Mouse (Mus musculus): Measurements from ENCODE around the gene Slc35b3. TPM values are rescaled to one million over a fixed set of nuclear protein-coding genes. Genes with fewer than 3 reads are reported as not detected.

Slc35b3 gene
- total and polyA plus RNA-seq, 3 experiments = 12.4 to 16.2 TPM; not detected in 1

- H3K9ac ChIP-seq (ENCODE audit: control insufficient read depth, low read depth, low read length, poor library complexity, severe bottlenecking) = no peak overlapping the region
- no peaks in the 10 kb centered on the region for H3K9me3 ChIP-seq (replicated peaks; ENCODE audit: insufficient read depth, low read length)
- H3K4me1 ChIP-seq (ENCODE audit: control insufficient read depth in 1 of 2, insufficient read depth in 2 of 2, low read length in 2 of 2) = no peaks in the 10 kb centered on the region
- no peaks in the 10 kb centered on the region for H3K36me3 ChIP-seq (ENCODE audit: control insufficient read depth in 1 of 2, insufficient read depth in 2 of 2, low read length in 2 of 2)
- H3K27me3 ChIP-seq (ENCODE audit: control insufficient read depth in 1 of 2, insufficient read depth in 2 of 2, low read length in 2 of 2) = no peaks in the 10 kb centered on the region
- DNase-seq (ENCODE audit: low read depth, low spot score) = no peak
- no peak overlapping the region for H3K4me3 ChIP-seq (ENCODE audit: control insufficient read depth in 1 of 2, insufficient read depth in 1 of 2, low read depth in 2 of 2, low read length in 2 of 2)
- no peaks in the 10 kb centered on the region for H3K79me2 ChIP-seq (ENCODE audit: control insufficient read depth, insufficient read depth, low read length, poor library complexity)
- no peak overlapping the region for H3K27ac ChIP-seq (ENCODE audit: control insufficient read depth, low read depth, low read length)
- TF ChIP-seq GABPA (IDR thresholded peaks at IDR 0.05; ENCODE audit: low read depth, low read length) = no peak
- TF ChIP-seq POLR2AphosphoS2 (IDR thresholded peaks at IDR 0.05; ENCODE audit: low read length) = no peak
- TF ChIP-seq POLR2AphosphoS5 (IDR thresholded peaks at IDR 0.05; ENCODE audit: borderline replicate concordance, low read depth, low read length) = no peak
- TF ChIP-seq CTCF (IDR thresholded peaks at IDR 0.05 in 2 of 3, conservative IDR thresholded peaks at IDR 0.05 in 1 of 3; ENCODE audit: control insufficient read depth in 1 of 3, insufficient read depth in 1 of 3, low read depth in 2 of 3, low read length in 3 of 3, poor library complexity in 1 of 3, severe bottlenecking in 1 of 3) = no peak
- no peak for TF ChIP-seq MAFK (IDR thresholded peaks at IDR 0.05; ENCODE audit: borderline replicate concordance, low read depth, low read length)
- TF ChIP-seq USF1 (IDR thresholded peaks at IDR 0.05; ENCODE audit: low read depth, low read length) = no peak
- no peak for TF ChIP-seq KAT2A (conservative IDR thresholded peaks at IDR 0.05; ENCODE audit: low read depth, low read length)
- TF ChIP-seq MYB (IDR thresholded peaks at IDR 0.05; ENCODE audit: low read depth, low read length) = no peak
- no peak for TF ChIP-seq NELFE (IDR thresholded peaks at IDR 0.05; ENCODE audit: low read depth, low read length)
- no peak for TF ChIP-seq UBTF (IDR thresholded peaks at IDR 0.05; ENCODE audit: borderline replicate concordance, insufficient read depth, low read depth, low read length)
- no peak for TF ChIP-seq TBP (IDR thresholded peaks at IDR 0.05; ENCODE audit: low read depth, low read length)
- no peak for TF ChIP-seq SMC3 (IDR thresholded peaks at IDR 0.05; ENCODE audit: low read depth, low read length)
- TF ChIP-seq ZMIZ1 (IDR thresholded peaks at IDR 0.05; ENCODE audit: low read depth, low read length) = no peak
- TF ChIP-seq RAD21 (IDR thresholded peaks at IDR 0.05; ENCODE audit: low read depth, low read length) = no peak
- TF ChIP-seq ELF1 (IDR thresholded peaks at IDR 0.05; ENCODE audit: low read depth, low read length) = no peak
- TF ChIP-seq CHD1 (IDR thresholded peaks at IDR 0.05; ENCODE audit: low read depth, low read length) = no peak
- TF ChIP-seq JUND (IDR thresholded peaks at IDR 0.05; ENCODE audit: low read depth, low read length) = no peak
- no peak for TF ChIP-seq RCOR1 (IDR thresholded peaks at IDR 0.05; ENCODE audit: low read depth, low read length)
- no peak for TF ChIP-seq EP300 (IDR thresholded peaks at IDR 0.05; ENCODE audit: low read depth in 1 of 2, low read length in 2 of 2)
- TF ChIP-seq GATA1 (IDR thresholded peaks at IDR 0.05; ENCODE audit: low read depth, low read length) = no peak
Measured at GRCm38 (mm10) chr13:38929843-38930578, 30.7 kb downstream of the Slc35b3 start.

- DNase-seq (ENCODE audit: low read depth, low spot score) = no peak
Measured at GRCm38 (mm10) chr13:38922676-38923075, 38.0 kb downstream of the Slc35b3 start.

More at GRCm38 (mm10) chr13:38922676-38923075, 38.0 kb downstream of the Slc35b3 start:
- no peaks in the 10 kb centered on the region for H3K27me3 ChIP-seq (ENCODE audit: control insufficient read depth in 1 of 2, insufficient read depth in 2 of 2, low read length in 2 of 2)
- TF ChIP-seq CHD2 (IDR thresholded peaks at IDR 0.05; ENCODE audit: low read length) (no peak), GABPA (IDR thresholded peaks at IDR 0.05; ENCODE audit: low read depth, low read length) (no peak), MYB (IDR thresholded peaks at IDR 0.05; ENCODE audit: low read depth, low read length) (no peak)
- H3K79me2 ChIP-seq (ENCODE audit: control insufficient read depth, insufficient read depth, low read length, poor library complexity) = no peaks in the 10 kb centered on the region
- H3K9me3 ChIP-seq (replicated peaks; ENCODE audit: insufficient read depth, low read length) = no peaks in the 10 kb centered on the region
- no peaks in the 10 kb centered on the region for H3K4me1 ChIP-seq (ENCODE audit: control insufficient read depth in 1 of 2, insufficient read depth in 2 of 2, low read length in 2 of 2)
- H3K36me3 ChIP-seq (ENCODE audit: control insufficient read depth in 1 of 2, insufficient read depth in 2 of 2, low read length in 2 of 2) = no peaks in the 10 kb centered on the region
- no peak overlapping the region for H3K4me3 ChIP-seq (ENCODE audit: control insufficient read depth in 1 of 2, insufficient read depth in 1 of 2, low read depth in 2 of 2, low read length in 2 of 2)
- no peak overlapping the region for H3K27ac ChIP-seq (ENCODE audit: control insufficient read depth, low read depth, low read length)
- H3K9ac ChIP-seq (ENCODE audit: control insufficient read depth, low read depth, low read length, poor library complexity, severe bottlenecking) = no peak overlapping the region

Measured in MEL (cell line).